Mouse (Mus musculus): Measurements from ENCODE around the gene Eif1ad.

Gene Eif1ad

GRCm38 (mm10) chr19:5419630-5420029 is 53.1 kb downstream of the Eif1ad start:
- no peak for DNase-seq (ENCODE audit: low spot score)

- DNase-seq (ENCODE audit: low spot score): no peak
Observed at GRCm38 (mm10) chr19:5420579-5420978, 54.0 kb downstream of the Eif1ad start.
